Mouse (Mus musculus): ENCODE measurements at regions not wholly inside any gene's neighbourhood (a gene's known extent, or its start where the extent isn't known, plus 50 kb on each side); places are given as distances from the start of the nearest gene placed in this dataset.

DNA sequence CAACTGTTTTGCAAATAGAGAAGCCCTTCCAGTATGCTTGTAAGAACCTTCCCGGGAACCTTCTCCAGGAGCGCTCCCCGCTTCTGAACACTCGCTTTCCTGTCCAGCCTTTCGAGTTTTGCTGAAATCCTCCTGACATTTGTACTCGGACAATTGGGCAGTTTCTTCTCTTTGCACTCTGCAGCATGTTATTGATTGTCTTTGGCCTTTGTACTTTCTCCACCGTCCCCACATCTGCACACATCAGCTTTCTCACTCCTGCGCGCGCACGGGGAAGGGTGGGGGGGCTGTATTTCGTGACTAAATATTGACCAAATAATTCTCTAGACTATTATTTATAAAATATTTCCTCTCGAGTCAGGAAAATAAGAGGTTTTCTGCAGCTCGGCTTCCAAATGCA lies 567.2 kb upstream of the Id4 start:
- POLR2A ChIA-PET, result no interaction called here
- CTCF ChIA-PET, result no interaction called here

DNA sequence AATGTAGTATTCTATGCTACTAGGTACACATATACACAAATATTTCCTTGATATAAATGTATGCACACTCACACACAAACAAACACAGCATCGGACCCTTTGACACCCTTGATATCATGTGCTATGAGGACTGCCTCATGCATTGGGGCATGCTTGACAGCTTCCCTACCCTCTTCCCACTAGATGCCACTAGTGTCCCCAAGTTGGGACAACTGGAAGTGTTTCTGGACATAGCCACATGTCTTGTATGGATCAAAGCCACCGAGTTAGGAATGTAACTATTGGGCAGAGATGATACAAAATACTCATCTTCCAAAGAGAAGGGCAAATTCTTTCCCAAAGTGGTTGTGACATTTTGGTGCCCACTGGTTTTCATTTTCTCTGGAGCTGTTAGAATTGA lies 565.2 kb upstream of the Id4 start:
- POLR2A ChIA-PET, result no interaction called here
- CTCF ChIA-PET, result no interaction called here

DNA sequence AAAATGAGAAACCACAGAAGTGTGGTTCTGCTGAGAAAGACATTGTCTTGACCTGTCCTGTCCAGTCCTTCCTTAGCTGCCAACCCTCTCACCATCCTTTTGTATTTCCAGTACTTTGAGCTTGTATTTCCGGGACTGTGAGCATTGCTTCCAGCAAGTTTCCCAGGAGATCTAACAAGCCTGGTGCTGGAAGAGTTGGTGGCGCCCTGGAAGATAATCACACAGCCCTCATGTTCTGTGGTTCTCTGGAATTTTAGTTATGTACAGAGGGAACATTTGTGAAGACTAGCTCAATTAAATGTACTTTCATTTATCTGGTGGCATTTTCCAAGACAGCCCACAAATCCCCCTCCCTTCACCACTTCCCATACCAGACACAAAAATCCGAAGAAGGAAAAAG lies 560.5 kb upstream of the Id4 start:
- ChIA-PET CTCF (no interaction called here), POLR2A (no interaction called here)

DNA sequence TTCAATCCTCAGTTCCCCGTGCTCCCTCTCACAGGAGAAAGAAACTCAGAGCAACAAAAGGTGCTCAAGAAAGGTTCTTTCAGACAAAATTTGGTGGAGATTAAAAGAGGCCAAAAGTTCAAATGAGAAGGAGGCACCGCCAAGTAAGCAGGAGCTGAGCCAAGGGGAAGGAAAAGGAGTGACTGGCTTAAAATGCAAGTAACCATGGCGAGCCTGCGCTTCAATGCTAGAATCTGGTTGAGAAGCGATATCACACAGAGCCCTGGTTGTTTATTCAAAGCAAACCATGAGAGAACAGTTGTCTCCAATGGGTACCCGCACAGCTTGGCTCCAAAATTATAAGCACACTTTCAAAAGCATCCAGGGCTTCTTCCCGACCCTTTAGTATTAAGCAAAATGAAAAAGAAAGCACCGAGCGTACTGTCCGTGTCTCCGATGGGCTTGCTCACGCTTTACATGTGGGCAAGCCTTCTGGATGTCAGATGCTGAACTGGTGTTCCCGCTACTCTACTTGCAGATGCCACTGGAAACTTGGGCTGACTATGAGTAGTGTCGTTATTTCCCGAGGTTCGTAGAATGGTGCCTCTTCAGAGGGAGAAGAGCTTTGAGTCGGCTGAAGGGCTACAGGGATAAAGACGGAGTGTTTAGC lies 552.9 kb upstream of the Id4 start:
- ChIA-PET CTCF (no interaction called here), POLR2A (no interaction called here)

DNA sequence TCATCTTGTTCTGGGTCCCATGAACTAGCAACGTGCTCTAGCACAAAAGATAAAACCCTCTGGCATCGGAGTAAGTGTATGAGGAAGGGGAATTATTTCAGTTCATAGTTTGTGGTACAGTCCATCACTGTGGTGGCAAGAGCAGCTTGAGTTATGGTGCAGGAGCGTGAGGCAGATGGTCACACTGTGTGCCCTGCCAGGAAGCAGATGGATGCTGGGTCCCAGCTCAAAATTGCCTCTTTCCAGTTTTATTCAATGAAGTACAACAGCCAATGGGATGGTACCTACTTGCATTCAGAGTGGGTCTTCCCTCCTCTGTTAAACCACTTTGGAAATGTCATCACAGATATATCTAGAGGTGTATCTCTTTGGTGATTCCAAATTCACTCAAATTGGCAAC lies 551.7 kb upstream of the Id4 start:
- ChIA-PET CTCF (no interaction called here), POLR2A (interaction anchor here in 1 of 4 experiments (1.0 kb wide), 1 partner anchor 205 kb away, joined by 3 read pairs; no protein-coding TSS in a partner anchor)

DNA sequence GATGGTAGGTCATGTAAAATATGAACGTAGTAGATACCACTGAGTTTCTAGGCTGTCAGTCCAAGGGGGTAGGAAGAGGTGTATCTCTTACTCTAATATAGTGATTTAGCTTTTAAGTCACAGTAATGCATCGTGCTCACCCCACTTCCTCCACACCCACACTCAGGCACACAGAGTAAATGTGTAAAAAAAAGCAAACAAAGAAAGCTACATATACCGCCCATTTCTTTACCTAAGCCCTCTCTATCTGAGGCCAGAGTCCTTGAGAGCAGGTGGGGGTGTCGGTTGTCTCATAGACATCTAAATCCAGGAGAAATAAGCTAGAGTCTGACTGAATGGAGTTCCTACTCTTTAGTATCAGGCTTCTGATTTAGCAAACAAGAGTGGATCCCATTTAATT lies 548.5 kb upstream of the Id4 start:
- CTCF ChIA-PET, result no interaction called here
- POLR2A ChIA-PET, result interaction anchor here in 1 of 4 experiments (0.6 to 1.0 kb wide), 2 partner anchors 9 to 26 kb away, joined by 3 read pairs; no protein-coding TSS in a partner anchor

DNA sequence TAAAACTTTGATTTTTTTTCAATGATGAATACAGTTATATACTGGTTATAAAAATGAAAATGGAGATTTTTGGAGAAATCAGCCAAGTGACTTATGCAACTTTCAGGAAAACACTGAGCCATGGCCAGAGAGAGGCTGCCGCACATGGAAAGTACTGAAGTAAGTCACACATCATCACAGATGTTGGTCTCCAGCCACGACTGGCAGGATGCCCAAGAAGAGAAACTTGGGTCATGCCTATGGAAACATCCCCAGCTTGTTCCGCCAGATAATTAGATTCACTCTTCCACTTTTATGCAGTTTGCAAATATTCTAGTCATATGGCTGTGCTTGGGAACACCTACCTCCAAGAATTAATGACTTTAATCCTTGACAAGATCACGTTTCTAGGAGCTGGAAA lies 544.8 kb upstream of the Id4 start:
- ChIA-PET POLR2A (no interaction called here), CTCF (no interaction called here)

DNA sequence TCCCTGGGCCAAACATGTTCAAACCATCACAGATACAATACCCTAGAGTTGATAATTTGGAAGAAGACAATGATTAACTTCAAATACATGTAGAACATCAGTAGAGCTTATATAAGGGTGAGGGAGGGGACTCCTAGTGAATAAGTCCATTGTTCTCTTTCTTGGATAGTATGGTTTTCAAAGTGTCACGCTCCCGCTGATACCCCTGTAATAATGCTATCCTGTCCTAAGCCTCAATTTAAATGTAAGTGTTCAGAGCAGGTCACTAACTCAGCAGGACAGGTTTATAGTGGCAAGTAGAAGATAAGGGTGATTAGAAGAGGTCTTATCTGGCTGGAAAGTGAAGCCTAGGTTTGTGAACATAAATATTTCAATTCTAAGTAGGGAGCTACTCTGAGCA lies 540.4 kb upstream of the Id4 start:
- CTCF ChIA-PET, result interaction anchor here in 1 of 4 experiments (0.6 kb wide), 1 partner anchor 496 kb away, joined by 3 read pairs; no protein-coding TSS in a partner anchor
- POLR2A ChIA-PET, result interaction anchor here in 1 of 4 experiments (1.2 kb wide), 1 partner anchor 8 kb away, joined by 3 read pairs; no protein-coding TSS in a partner anchor

DNA sequence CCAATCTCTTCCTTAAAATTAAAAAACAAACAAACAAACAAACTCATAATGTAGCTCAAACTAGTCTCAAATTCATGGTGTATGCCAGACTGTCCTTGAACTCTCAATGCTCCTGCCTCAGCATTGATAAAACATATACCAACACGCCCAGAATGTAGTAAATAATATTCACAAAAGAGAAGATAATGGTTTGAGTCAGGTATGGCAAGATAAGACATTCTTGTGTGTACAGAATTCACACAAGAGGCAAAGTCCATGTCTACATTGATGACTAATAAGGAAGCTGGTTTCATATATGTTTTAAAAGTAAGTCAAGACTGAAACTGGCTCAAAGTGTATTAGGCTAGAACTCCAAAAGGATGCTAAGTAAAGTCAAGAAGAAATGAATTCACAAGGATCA lies 526.6 kb upstream of the Id4 start:
- POLR2A ChIA-PET, result no interaction called here
- CTCF ChIA-PET, result no interaction called here

DNA sequence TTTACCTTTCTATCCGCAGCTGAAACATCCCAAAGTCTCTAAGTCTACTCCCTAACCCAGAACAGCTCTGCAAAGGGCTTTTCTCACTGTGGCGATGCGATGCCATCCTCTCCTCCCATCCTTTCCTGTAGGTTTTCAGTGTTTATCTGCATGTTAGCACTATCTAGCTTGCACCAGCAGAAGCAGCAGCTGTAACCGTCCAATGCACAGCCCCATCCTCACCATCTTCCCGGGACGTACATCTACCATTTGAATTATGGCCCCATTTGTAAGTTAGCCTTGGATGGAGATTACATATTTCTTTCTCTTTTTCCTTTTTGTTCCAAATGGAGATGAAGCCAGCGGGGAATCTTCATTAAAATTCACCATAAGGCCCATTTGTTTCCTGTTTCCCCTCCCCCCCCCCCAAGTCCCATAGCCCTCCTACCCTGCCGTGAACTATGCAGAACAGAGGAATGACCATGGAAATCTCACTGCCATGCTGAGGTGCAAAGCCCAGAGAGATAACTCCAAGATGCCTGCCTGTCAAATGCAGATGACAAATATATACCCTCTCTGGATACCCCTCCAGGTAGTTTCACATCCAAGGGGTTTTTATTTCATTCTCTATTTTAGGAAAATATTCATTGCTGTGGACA lies 525.5 kb upstream of the Id4 start:
- POLR2A ChIA-PET, result no interaction called here
- CTCF ChIA-PET, result no interaction called here

DNA sequence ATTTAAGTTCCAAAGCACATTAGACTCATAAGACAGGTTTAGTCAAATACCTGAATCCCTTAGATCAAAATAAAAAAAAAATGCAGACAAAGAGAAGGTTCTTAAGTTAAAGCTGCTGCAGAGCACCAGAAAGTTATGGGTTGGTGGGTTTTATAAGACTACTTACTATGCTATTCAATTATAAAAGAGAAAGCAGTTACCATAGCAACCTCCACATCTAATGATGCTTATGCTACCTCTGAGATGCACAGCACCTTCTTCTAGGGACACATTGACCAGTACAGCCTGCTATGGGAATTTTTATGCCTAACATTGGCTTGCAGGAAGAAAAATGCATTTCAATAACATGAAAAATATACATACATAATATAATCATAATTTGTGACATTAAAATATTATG lies 512.1 kb upstream of the Id4 start:
- POLR2A ChIA-PET, result no interaction called here

DNA sequence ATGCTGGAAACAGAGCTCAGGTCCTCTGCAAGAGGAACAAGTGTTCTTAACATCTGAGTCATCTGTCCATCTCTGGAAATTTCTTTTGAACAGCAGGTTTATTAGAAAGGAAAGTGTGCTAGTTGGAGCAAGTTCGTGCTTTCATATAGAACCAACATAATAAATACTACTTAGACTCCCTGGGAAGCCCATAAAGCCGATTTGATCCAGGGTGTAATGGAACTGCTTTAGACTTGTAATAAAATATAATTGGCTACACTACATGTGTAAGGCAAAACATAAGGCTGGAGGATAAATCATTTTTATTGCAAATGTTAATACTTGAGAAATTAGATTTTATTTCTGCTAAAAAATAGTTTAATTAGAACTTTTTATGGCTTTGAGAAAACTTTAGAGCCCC lies 510.0 kb upstream of the Id4 start:
- POLR2A ChIA-PET, result no interaction called here
- CTCF ChIA-PET, result no interaction called here

More for the DNA sequence above, 512.1 kb upstream of the Id4 start:
- CTCF ChIA-PET, result no interaction called here

DNA sequence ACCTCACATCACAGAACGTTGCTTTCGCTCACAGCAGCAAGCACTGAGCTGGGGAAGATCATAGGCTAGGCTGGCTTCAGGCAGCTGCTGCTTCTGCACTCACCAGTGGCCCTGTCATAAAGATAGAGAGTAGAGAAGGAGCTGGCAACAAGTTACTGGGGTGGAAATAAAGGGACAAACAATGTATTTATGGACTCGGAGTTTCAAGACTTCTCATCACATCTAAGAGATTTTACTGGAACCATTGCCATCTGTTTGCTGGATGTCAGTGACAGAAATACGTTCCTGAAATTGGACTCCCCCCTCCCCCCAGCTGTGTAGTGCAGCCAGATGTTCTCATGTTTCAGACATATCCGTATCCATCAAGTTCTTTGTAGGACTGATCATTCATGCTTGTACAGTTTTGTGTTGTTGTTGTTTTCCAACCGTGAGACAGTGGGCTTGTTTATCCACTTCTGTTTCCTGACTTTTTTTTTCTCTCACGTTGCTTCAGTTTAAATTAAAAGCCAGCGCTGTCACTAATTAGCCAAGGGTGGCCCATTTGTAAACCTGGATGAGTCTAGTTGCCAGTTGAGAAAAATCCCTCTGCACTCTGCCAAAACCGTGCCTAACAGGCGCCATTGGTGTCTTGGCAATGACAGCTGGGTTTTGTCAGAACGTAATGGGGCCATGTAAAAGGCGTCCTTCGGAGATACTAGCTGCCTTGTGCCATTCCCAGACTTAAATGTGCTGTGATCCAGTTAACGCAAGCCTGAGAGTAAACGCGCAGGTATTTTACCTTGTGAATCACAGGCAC lies 496.0 kb upstream of the Id4 start:
- ChIA-PET CTCF (no interaction called here), POLR2A (no interaction called here)

DNA sequence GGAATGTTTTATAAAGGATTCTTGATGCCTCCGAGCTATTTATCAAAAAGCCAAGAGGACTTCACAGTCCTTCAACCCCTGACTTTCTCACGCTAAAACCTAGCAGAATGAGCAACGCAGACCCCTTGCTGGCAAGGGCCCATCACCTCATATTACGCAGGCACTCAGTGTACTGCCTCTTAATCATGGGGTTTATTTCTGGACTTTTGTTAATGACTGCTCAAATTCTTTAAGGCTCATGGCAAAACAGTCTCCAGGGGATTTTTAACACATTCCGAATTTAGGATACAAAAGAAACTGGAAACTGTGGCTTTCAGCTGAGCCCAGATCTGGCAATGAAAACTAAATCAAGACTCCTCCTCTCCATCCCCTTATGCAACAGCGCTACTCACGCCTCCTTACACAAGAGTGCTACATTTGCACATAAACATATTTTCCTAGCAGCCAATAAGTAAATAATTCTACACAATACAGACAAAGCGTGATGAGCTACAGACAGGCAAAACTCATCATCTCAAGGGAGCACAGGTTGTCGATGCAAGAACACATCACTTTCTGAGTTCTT lies 492.0 kb upstream of the Id4 start:
- ChIA-PET POLR2A (interaction anchor here in 1 of 4 experiments (0.5 to 0.7 kb wide), 2 partner anchors 64 to 895 kb away, joined by 3 to 5 read pairs; no protein-coding TSS in a partner anchor), CTCF (no interaction called here)

DNA sequence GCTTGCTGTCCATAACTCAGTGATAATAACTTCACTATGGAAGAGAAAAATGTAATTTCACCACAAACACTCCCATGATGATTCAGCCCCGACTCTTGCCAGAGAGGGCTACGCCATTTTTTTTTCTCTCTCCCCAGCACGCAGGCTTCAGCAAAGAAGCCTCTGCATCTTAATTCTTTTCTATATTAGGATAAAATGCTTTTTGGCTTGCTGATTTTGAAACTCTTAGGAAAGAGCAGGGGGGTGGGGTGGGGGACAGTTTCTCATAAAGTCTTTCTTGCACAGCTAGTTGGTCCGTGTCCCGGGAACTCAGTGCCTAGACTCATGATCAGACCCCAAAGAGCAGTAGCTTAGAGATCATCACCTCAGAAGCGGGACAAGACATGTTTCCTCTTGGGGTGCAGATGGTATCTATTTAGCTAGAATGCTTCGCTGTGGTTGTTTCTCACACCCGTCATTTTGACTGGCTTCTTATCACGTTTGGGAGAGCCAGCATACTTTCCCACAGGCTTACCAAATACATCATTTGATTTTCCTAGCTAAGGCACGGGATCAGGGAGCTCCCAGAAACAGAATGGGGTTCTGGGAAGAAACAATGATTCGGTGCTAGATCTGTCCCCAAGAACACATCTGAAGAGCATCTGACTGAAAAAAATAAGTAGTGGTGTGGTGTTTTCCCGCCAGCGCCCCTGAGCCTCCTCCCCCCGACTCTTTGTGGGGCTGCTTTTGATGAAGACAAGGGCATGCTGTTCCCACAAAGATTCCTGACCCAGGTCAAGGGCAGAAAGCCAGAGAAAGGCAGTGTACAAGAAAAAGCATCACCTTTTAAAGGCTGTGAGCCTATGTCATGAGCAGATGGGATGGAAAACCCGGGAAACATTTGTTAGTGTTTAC lies 483.6 kb upstream of the Id4 start:
- ChIA-PET CTCF (no interaction called here), POLR2A (no interaction called here)

DNA sequence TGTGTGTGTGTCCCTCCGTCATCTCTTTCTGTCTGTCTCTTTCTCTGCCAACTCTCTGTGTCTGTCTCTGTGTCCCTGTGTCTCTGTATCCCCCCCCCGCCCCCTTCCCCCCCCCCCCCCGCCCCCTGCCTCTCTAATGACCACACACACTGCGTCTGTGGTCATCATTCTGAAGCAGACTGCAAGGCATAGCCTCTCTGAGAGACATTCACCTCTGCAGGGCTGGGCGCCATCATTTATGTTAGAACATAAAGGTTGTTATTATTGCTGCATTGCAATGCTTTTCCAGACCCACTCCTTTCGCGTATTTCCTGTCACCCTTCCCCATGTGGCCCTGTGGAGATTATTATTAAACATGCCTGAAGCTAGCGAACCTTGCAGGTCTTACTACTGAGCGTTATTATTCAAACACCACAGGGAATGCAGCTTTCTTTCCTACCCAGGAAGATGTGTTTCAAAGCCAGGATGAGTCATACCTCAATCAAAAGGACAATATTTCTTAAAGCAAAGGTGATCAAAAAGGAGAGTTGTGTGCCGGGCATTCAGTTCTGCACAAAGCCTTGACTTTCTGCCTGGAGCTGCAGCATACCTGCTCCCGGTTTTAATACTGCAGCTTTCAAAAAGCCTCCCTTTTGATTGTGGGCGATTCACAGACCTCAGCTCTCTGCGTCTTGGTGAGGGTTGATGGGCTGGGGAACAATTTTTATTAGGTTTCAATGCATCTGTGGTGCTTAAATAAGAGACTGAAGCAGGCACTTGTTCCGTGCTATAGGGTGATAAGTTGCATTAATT lies 482.6 kb upstream of the Id4 start:
- ChIA-PET CTCF (no interaction called here), POLR2A (no interaction called here)

DNA sequence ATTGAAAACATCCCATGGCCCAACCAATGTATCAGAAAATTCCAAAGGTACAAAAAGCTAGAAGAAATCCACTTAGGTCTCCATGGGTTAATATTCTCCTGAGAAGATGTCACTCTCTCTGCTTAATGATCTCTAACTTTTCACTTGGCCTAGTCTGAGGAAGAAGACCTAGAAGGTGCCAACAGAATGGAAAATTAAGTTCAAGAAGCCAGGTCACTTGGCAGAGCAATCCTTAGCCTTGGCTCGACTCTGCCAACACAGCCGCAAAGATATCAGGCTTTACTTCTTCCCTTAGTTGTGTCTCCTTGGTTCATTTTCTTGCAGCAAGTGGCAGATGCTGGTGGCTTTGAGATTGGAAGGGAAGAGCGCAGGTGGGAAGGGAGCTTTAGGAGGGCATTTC lies 476.6 kb upstream of the Id4 start:
- CTCF ChIA-PET, result no interaction called here
- POLR2A ChIA-PET, result no interaction called here

DNA sequence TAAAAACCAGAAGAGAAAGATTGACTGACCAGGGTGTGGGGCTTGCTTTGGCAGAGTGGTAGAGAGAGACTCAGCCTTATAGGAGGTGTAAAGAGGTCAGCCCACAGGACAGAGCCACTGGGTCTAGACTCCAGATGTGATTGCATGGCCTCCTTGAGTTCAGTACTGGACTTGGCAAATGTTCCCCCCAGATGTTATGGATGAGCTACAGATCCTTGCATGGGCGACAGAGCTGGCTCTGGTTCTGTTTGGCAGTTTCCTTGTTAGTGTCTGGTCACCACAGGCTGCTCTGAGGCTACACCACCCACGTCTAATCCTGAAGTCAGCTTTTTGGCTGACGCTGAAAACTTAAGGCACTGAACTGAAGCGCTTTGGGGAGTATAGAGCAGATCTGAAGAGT lies 463.2 kb upstream of the Id4 start:
- ChIA-PET POLR2A (interaction anchor here in 1 of 4 experiments (0.5 kb wide), 1 partner anchor 446 kb away, joined by 3 read pairs; no protein-coding TSS in a partner anchor), CTCF (no interaction called here)

All from embryonic stem cell, embryonic (primary cell).